Mouse (Mus musculus): Measurements from ENCODE around the gene Rpap2. TPM values are rescaled to one million over a fixed set of nuclear protein-coding genes. Genes with fewer than 3 reads are reported as not detected.

Gene Rpap2
- total and polyA plus RNA-seq, 3 experiments = 10.8 to 13.8 TPM; not detected in 1

DNA sequence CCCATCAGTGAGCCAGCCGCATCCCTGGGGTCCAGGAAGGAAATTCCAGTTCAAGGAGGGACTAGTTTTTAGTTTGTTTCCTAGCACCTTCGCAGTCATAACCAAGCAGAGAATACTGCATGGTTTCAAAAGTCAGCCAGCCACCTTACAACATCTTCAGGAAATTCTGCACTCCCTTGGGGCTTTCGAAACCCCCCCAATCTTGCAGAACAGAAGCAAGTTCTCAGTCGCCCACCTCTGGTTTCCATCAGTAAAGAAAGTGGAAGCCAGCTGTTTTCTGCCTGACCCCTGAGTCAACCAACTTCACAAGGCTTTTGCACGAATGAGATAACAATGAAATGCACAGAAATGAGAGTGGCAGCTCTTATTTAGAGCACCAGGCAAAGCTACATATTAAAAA, 81.2 kb downstream of the Rpap2 start:
- Histone ChIP-seq H3K27me3 (ENCODE audit: control insufficient read depth in 1 of 2, insufficient read depth in 2 of 2, low read length in 2 of 2) (no peaks in the 10 kb centered on the region), H3K4me1 (ENCODE audit: control insufficient read depth in 1 of 2, insufficient read depth in 2 of 2, low read length in 2 of 2) (no peaks in the 10 kb centered on the region), H3K9me3 (replicated peaks; ENCODE audit: insufficient read depth, low read length) (no peaks in the 10 kb centered on the region), H3K79me2 (ENCODE audit: control insufficient read depth, insufficient read depth, low read length, poor library complexity) (no peaks in the 10 kb centered on the region), H3K36me3 (ENCODE audit: control insufficient read depth in 1 of 2, insufficient read depth in 2 of 2, low read length in 2 of 2) (no peaks in the 10 kb centered on the region), H3K27ac (ENCODE audit: control insufficient read depth, low read depth, low read length) (no peak overlapping the region), H3K9ac (ENCODE audit: control insufficient read depth, low read depth, low read length, poor library complexity, severe bottlenecking) (no peak overlapping the region), H3K4me3 (ENCODE audit: control insufficient read depth in 1 of 2, insufficient read depth in 1 of 2, low read depth in 2 of 2, low read length in 2 of 2) (no peak overlapping the region)
- DNase-seq (ENCODE audit: low read depth, low spot score) = peak; percentile 13
- TF ChIP-seq POLR2A (IDR thresholded peaks at IDR 0.05; ENCODE audit: control insufficient read depth in 1 of 2, insufficient read depth in 1 of 2, low read depth in 1 of 2, low read length in 2 of 2, poor library complexity in 1 of 2) = no peak
- TF ChIP-seq MEF2A (IDR thresholded peaks at IDR 0.05; ENCODE audit: extremely low read depth, insufficient replicate concordance, low read depth, low read length, poor library complexity, severe bottlenecking) = no peak
- no peak for TF ChIP-seq UBTF (IDR thresholded peaks at IDR 0.05; ENCODE audit: borderline replicate concordance, insufficient read depth, low read depth, low read length)
- no peak for TF ChIP-seq GABPA (IDR thresholded peaks at IDR 0.05; ENCODE audit: low read depth, low read length)
- TF ChIP-seq ELF1 (IDR thresholded peaks at IDR 0.05; ENCODE audit: low read depth, low read length) = no peak

DNA sequence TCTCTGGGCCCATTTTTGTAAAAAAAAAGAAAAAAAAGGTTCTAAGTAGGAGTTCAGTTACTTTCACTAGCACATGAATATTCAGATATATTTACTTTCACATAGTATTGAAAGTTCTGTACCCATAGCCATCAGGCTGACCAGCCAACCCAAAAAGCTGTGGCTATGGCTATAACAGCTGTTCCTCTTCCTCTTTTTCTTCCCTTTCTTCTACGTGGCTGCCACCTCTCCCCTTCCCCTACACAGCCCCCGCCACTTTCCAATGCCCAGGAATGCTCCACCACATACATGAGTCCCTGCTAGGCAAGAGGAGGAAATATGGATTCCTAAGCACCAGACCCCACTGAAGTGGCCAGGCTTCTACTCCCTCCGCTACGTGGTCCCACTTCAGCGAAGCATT, 84.1 kb downstream of the Rpap2 start:
- no peak overlapping the region for H3K9ac ChIP-seq (ENCODE audit: control insufficient read depth, low read depth, low read length, poor library complexity, severe bottlenecking)
- no peaks in the 10 kb centered on the region for H3K27me3 ChIP-seq (ENCODE audit: control insufficient read depth in 1 of 2, insufficient read depth in 2 of 2, low read length in 2 of 2)
- no peaks in the 10 kb centered on the region for H3K79me2 ChIP-seq (ENCODE audit: control insufficient read depth, insufficient read depth, low read length, poor library complexity)
- no peak overlapping the region for H3K4me3 ChIP-seq (ENCODE audit: control insufficient read depth in 1 of 2, insufficient read depth in 1 of 2, low read depth in 2 of 2, low read length in 2 of 2)
- no peaks in the 10 kb centered on the region for H3K4me1 ChIP-seq (ENCODE audit: control insufficient read depth in 1 of 2, insufficient read depth in 2 of 2, low read length in 2 of 2)
- H3K36me3 ChIP-seq (ENCODE audit: control insufficient read depth in 1 of 2, insufficient read depth in 2 of 2, low read length in 2 of 2) = no peaks in the 10 kb centered on the region
- no peak for DNase-seq (ENCODE audit: low read depth, low spot score)
- no peak overlapping the region for H3K27ac ChIP-seq (ENCODE audit: control insufficient read depth, low read depth, low read length)
- H3K9me3 ChIP-seq (replicated peaks; ENCODE audit: insufficient read depth, low read length) = no peaks in the 10 kb centered on the region
- TF ChIP-seq GATA1 (IDR thresholded peaks at IDR 0.05; ENCODE audit: low read depth, low read length) (no peak), KAT2A (conservative IDR thresholded peaks at IDR 0.05; ENCODE audit: low read depth, low read length) (no peak), TBP (IDR thresholded peaks at IDR 0.05; ENCODE audit: low read depth, low read length) (no peak), POLR2A (IDR thresholded peaks at IDR 0.05; ENCODE audit: control insufficient read depth in 1 of 2, insufficient read depth in 1 of 2, low read depth in 1 of 2, low read length in 2 of 2, poor library complexity in 1 of 2) (no peak), ETS1 (IDR thresholded peaks at IDR 0.05; ENCODE audit: low read depth, low read length) (no peak), EP300 (IDR thresholded peaks at IDR 0.05; ENCODE audit: low read depth in 1 of 2, low read length in 2 of 2) (no peak), MEF2A (IDR thresholded peaks at IDR 0.05; ENCODE audit: extremely low read depth, insufficient replicate concordance, low read depth, low read length, poor library complexity, severe bottlenecking) (no peak), RCOR1 (IDR thresholded peaks at IDR 0.05; ENCODE audit: low read depth, low read length) (no peak), ZNF384 (IDR thresholded peaks at IDR 0.05; ENCODE audit: low read depth, low read length) (no peak), ZKSCAN1 (IDR thresholded peaks at IDR 0.05; ENCODE audit: low read depth, low read length) (no peak), RAD21 (IDR thresholded peaks at IDR 0.05; ENCODE audit: low read depth, low read length) (no peak), GABPA (IDR thresholded peaks at IDR 0.05; ENCODE audit: low read depth, low read length) (no peak), MAZ (IDR thresholded peaks at IDR 0.05; ENCODE audit: low read depth, low read length) (no peak), USF1 (IDR thresholded peaks at IDR 0.05; ENCODE audit: low read depth, low read length) (no peak), UBTF (IDR thresholded peaks at IDR 0.05; ENCODE audit: borderline replicate concordance, insufficient read depth, low read depth, low read length) (no peak), ZC3H11A (IDR thresholded peaks at IDR 0.05; ENCODE audit: low read depth, low read length) (no peak), MXI1 (IDR thresholded peaks at IDR 0.05; ENCODE audit: low read depth, low read length) (no peak), CHD2 (IDR thresholded peaks at IDR 0.05; ENCODE audit: low read length) (no peak)

All from MEL (cell line).